Mouse (Mus musculus) gonadal fat pad, adult 2 months (tissue): Measurements from ENCODE around the gene Camk1g. TPM values are rescaled to one million over a fixed set of nuclear protein-coding genes. Genes with fewer than 3 reads are reported as not detected.

Experiments
- DNase-seq: peaks from one replicate; pipeline ENCODE4 v3.0.0-alpha.2; 2012; ENCODE audit warnings: low read depth
- polyA plus RNA-seq: library from polyadenylated mRNA; depleted of rRNA; stranded (reverse); fragments of >200 nt; gene quantifications from 2 replicates; pipeline ENCODE4 v1.2.3, GENCODE M21; 2012; rRNA removed

The Camk1g gene
- 0.41 and 0.98 TPM in 2 replicates for polyA plus RNA-seq

DNA sequence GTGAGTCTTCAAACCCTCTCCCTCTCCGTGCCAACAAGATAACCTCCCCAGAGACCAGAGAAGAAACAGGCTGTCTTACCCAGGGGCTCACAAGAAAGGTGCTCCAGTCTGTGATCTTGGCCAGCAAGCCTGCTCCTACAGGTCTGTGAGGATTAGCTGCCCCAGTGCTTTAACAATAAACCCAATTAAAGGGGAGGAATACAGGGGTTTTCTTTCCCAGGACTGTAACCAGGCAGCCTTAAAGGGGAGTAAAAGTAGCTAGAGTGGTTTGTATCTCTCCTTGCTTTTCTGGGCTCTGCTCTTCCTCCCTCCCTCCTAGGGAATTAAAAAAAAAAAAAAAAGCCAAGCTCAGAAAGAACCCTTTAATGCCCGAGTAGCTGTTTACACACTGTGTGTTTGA lies at the start of gene Camk1g:
Camk1g (minus strand) TSS at position 203 of the 400 bp plus-strand sequence.
- no peak for DNase-seq

DNA sequence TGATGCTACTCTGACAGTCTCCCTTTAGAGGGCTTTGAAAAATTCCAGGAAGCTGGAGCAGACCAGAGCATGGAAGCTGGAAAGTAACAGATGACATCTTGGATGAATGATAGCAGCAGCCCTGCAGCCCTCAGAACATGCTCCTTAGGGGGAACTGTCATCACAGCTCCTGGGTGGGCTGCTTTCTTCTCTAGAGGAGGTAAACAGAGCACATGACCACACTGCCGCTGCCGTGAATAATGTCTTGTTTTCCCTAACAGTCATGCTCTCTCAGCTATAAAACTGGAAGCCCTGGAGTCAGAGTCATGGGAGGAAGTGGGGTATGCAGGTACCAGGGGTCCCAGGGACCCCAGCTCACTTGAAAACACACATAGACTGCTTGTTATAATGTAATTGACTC lies 49.1 kb upstream of the Camk1g start:
- DNase-seq = no peak

DNA sequence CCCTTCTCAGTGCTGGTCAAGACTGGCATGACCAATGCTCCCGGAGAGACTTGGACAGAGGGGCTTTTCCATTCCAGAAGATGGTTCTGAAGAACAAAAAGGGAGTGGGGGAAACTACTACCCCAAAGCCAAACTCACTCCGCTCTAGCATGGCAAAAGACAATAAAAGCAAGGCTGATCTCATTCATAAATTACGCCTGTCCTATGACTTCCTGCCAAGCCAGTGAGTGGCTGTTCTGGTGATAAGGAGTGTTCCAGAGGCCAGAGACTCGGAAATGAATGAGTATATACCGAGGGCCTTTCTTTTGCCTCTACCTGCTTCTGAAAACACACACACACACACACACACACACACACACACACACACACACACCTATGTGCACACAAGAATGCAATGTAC lies 48.6 kb upstream of the Camk1g start:
- DNase-seq = no peak

DNA sequence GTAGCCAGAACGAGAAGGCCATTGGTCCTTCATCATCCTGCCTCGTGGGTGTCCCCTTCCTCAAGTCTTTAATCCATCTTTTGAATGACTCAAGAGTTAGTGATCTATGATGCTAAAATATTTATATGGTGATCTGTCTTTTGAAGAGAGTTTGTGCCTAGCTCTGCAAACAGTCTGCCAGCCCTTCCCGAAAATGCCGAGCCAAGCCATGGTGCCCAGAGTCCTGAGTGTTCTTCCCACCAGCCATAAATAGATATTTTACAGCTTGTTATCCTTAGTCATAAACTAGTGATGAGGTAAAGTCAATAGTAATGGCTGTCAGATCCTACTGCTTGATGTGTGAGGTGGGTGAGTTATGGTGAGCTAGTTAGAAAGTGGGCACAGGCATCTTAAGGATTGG lies 44.0 kb upstream of the Camk1g start:
- DNase-seq = no peak

- DNase-seq = no peak
Observed at GRCm38 (mm10) chr1:193413368-193414000, 43.4 kb upstream of the Camk1g start.

GRCm38 (mm10) chr1:193407487-193407886 lies 37.4 kb upstream of the Camk1g start:
- no peak for DNase-seq

- no peak for DNase-seq
Observed at GRCm38 (mm10) chr1:193406059-193406642, 36.1 kb upstream of the Camk1g start.

- no peak for DNase-seq
Observed at GRCm38 (mm10) chr1:193401695-193402094, 31.6 kb upstream of the Camk1g start.

DNA sequence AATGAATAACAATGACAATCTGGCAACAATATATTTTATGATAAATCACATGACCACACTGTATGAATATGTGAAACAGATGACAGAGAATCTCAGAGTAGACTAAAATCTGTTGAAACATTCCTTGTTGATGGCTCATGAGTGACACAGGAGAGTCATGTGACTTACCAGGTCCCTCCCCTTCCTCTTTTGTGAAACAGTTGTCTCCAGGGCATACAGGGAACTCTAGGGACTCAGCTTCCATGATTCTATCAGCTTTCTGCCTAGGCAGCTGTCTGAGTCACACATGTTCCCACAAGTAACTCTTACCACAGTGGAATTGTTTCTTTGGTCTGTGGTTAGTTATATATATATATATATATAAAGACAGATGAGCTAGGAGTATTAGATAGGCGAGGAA lies 30.2 kb upstream of the Camk1g start:
- DNase-seq = no peak

- DNase-seq = no peak
Observed at GRCm38 (mm10) chr1:193398728-193399437, 28.8 kb upstream of the Camk1g start.

GRCm38 (mm10) chr1:193397109-193397508 lies 27.0 kb upstream of the Camk1g start:
- DNase-seq = no peak

DNA sequence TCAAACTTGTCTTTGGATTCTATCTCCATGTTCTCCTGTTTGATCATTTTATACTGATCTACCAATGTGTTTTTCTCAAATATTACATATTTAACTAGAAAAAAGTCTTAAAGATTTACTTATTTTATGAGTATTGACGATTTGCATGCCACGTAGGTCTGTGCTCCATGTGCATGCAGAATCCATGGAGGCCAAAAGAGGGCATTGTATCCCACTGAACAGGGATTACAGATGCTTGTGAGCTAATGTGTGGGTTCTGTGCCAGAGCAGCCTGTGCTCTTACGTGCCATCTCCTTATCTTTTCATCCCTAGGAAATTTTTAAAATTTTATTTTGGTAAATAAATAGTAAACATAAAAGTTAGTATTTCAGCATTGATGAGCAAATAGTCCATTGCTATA lies 22.2 kb upstream of the Camk1g start:
- no peak for DNase-seq

- no peak for DNase-seq
Observed at GRCm38 (mm10) chr1:193390004-193390403, 19.9 kb upstream of the Camk1g start.

DNA sequence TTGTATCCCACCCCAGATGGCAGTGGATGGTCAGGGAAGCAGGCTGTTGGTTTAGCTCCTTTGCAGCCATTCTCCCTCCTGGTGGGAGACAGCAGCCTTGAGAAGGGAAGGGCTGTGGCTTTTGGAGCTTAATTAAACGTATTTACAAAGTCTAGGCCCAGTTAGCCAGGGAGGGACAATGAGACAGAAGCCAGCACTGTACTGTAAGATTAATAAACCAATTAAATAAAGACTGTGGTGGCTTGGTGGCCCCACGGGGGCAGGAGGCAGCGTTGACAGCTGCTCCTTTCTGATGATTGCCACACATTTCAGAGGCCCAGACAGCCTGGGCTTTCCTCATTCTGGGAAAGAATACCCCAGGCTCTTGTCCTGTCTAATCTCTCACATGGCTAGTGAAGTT lies 19.4 kb upstream of the Camk1g start:
- DNase-seq = no peak

GRCm38 (mm10) chr1:193387241-193387640 lies 17.1 kb upstream of the Camk1g start:
- no peak for DNase-seq

DNA sequence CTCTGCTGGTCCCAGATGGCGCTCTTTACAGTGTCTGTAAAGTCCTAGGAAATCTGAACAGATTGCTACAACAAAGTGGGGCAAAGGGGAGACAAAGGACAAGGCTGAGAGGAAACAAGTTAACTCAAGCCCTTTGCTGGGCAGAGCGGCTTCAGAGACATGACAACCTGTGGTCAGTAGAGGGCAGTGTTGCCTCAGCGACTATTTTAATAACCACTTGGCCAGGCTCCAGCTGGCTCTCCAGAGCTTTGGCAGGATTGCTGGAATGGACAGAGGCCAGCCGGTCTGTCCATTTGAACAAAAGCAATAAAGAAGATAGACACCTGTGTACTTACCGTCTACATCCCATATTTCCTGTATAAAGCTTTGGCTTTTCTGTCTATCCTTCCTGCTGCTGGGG lies 16.0 kb upstream of the Camk1g start:
- DNase-seq = no peak

GRCm38 (mm10) chr1:193382841-193383462 lies 12.9 kb upstream of the Camk1g start:
- no peak for DNase-seq

DNA sequence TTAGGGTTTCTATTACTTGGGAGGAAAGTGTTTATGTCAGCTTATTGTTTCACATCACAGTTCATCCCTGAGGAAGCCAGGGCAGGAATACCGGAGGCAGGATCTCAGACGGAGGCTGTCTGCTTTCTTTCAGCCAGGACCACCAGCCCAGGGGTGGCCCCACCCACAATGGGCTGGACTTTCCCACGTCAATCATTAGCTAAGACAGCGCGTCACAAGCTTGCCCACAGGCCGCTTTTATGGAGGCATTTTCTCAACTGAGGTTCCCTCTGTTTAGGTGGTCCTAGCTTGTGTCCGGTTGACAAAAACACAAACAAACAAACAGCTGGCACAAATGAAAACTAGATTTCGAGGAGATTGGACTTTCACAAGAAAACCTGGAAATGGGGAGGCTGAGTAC lies 12.3 kb upstream of the Camk1g start:
- no peak for DNase-seq

- DNase-seq = no peak
Observed at GRCm38 (mm10) chr1:193381597-193382404, 11.7 kb upstream of the Camk1g start.

DNA sequence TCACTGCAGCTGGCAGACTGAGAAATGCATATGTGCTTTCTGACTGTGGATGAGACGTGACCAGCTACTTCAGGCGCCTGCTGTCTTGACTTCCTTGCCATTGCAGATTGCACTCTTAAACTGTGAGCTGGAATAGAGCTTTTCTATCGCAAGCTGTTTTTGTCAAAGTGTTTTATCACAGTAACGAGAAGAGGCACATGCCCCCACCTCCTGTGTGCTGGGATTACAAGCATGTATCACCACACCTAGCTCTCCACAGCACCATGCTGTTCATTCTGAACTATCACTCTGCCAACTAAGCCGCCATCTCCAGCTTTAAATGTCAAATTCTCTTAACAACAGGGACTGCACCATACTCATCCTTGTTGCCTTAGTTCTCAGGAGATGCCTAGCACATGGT lies 10.8 kb upstream of the Camk1g start:
- no peak for DNase-seq

- DNase-seq = no peak
Observed at GRCm38 (mm10) chr1:193379634-193380033, 9.5 kb upstream of the Camk1g start.
